In the genomic region with DNA sequence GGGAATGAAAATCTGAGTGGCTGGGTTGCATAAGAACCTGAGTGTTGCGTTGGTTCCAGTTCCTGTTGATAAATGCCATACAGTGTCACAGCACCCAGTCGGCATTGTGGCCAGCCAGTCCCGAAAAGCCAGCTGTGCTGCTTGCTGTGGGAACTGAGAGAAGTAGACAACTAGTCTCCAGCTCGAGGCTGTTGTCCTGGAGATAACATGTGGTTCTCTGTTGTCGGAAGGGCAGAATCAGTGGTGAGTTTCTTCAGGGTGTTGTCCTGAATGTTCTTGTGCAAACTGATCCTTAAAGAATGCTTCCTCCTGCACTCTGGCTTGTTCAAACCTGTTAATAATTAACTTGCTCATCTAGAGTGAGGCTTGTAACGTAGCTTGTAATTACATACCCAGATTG, we compare ENCODE assay signal across 9 mouse cellular contexts.
DNase-seq lines count a peak whose midpoint lies in the region; ATAC-seq and TF ChIP-seq lines count a peak whose summit lies in the region.
"Had no signal": no experiment of that assay in that cellular context is flagged by ENCODE, and none has a peak within 500 bp of the region (broad histone marks: within the 10 kb centered on the region; RNA-seq: fewer than 3 reads in every experiment).

No protein-coding gene starts in this region.

- TF ChIP-seq CTCF in liver, adult 2 months (IDR thresholded peaks at IDR 0.05; ENCODE audit: low read depth, low read length), result no peak
- TF ChIP-seq CTCF in olfactory bulb, adult 2 months (IDR thresholded peaks at IDR 0.05; ENCODE audit: insufficient read depth, low read depth, low read length), result no peak

- H3K9ac ChIP-seq in liver, adult 2 months (ENCODE audit: low read depth, low read length), result peak overlapping the region; percentile 75
- H3K9ac ChIP-seq in limb, embryonic 11.5 days (ENCODE audit: low read length), result no peak overlapping the region
- no peak overlapping the region for H3K9ac ChIP-seq in forebrain, embryonic 14.5 days (ENCODE audit: low read length)

- peak overlapping the region; percentile 40; the same call in 1 of the 2 replicates for H3K4me3 ChIP-seq in liver, adult 2 months (ENCODE audit: insufficient read depth, low read depth, low read length)
- no peak overlapping the region for H3K4me3 ChIP-seq in limb, embryonic 11.5 days (ENCODE audit: low read depth, low read length)
- H3K4me3 ChIP-seq in olfactory bulb, adult 2 months (ENCODE audit: insufficient read depth, low read depth, low read length), result no peak overlapping the region
- H3K4me3 ChIP-seq in forebrain, embryonic 14.5 days (ENCODE audit: low read depth, low read length), result no peak overlapping the region

- no peaks in the 10 kb centered on the region for H3K27me3 ChIP-seq in liver, adult 2 months (ENCODE audit: control insufficient read depth, insufficient read depth, low read length)
- no peaks in the 10 kb centered on the region for H3K27me3 ChIP-seq in limb, embryonic 11.5 days (ENCODE audit: control insufficient read depth, insufficient read depth, low read length)
- no peaks in the 10 kb centered on the region for H3K27me3 ChIP-seq in forebrain, embryonic 14.5 days (replicated peaks; ENCODE audit: control insufficient read depth, insufficient read depth, low read length)

- H3K4me1 ChIP-seq in liver, adult 2 months (ENCODE audit: control insufficient read depth, insufficient read depth, low read length), result peaks cover 5% of the 10 kb centered on the region
- peaks cover 3% of the 10 kb centered on the region; the same call in 1 of the 2 replicates for H3K4me1 ChIP-seq in limb, embryonic 11.5 days (ENCODE audit: control insufficient read depth, insufficient read depth, low read length)
- peaks cover 6% of the 10 kb centered on the region for H3K4me1 ChIP-seq in olfactory bulb, adult 2 months (ENCODE audit: control insufficient read depth, insufficient read depth, low read length)
- no peaks in the 10 kb centered on the region for H3K4me1 ChIP-seq in forebrain, embryonic 14.5 days (ENCODE audit: control insufficient read depth, insufficient read depth, low read length)

- H3K36me3 ChIP-seq in liver, adult 2 months (ENCODE audit: control insufficient read depth, insufficient read depth, low read length), result peaks cover 5% of the 10 kb centered on the region; the same call in 1 of the 2 replicates
- H3K36me3 ChIP-seq in limb, embryonic 11.5 days (ENCODE audit: control insufficient read depth, insufficient read depth, low read length), result no peaks in the 10 kb centered on the region; the same call in 1 of the 2 replicates
- peaks cover 45% of the 10 kb centered on the region for H3K36me3 ChIP-seq in forebrain, embryonic 14.5 days (ENCODE audit: control insufficient read depth, insufficient read depth, low read length)

- no peak for ATAC-seq in limb, embryonic 11.5 days (ENCODE audit: insufficient number of reproducible peaks, low FRiP score, low TSS enrichment, low read depth)
- ATAC-seq in forebrain, embryonic 14.5 days, result no peak
- ATAC-seq: midbrain, embryonic 16.5 days had no signal

- H3K27ac ChIP-seq in liver, adult 2 months (replicated peaks; ENCODE audit: insufficient read depth, low read depth, low read length), result peak overlapping the region; percentile 85
- no peak overlapping the region for H3K27ac ChIP-seq in limb, embryonic 11.5 days (replicated peaks; ENCODE audit: low read depth, low read length)
- H3K27ac ChIP-seq in olfactory bulb, adult 2 months (ENCODE audit: insufficient read depth, low read depth, low read length), result peak overlapping the region; percentile 28; the same call in 1 of the 2 replicates
- H3K27ac ChIP-seq in forebrain, embryonic 14.5 days (ENCODE audit: low read depth, low read length), result no peak overlapping the region

- peaks cover 5% of the 10 kb centered on the region; the same call in 1 of the 2 replicates for H3K79me2 ChIP-seq in liver, adult 2 months (ENCODE audit: control insufficient read depth, insufficient read depth, low read length)

- 17% methylated on average over 6 of the region's 6 CpGs for WGBS in liver, adult 2 months
- 37% methylated on average over 6 of the region's 6 CpGs for whole genome bisulfite sequencing in limb, embryonic 11.5 days
- WGBS in olfactory bulb, adult 2 months, result 25% methylated on average over 6 of the region's 6 CpGs
- WGBS in forebrain, embryonic 14.5 days, result 81% methylated on average over 6 of the region's 6 CpGs

- H3K4me2 ChIP-seq in limb, embryonic 11.5 days (ENCODE audit: low read depth, severe bottlenecking), result no peak overlapping the region
- no peak overlapping the region for H3K4me2 ChIP-seq in forebrain, embryonic 14.5 days (ENCODE audit: low read length)

- DNase-seq in liver, adult 2 months (ENCODE audit: extremely low read depth, low read depth, low spot score), result peak; percentile 90
- no peak for DNase-seq in liver
- DNase-seq in fibroblast of lung, adult 2 months (ENCODE audit: low read depth), result peak; percentile 64
- peak; percentile 24 for DNase-seq in limb, embryonic 11.5 days (ENCODE audit: low spot score)
- DNase-seq in forebrain, embryonic 14.5 days (ENCODE audit: low spot score), result no peak
- DNase-seq in cerebellum, postnatal 10 days, result no peak
- no peak for DNase-seq in frontal cortex, postnatal 25 days (ENCODE audit: low spot score in 2 of 2)

- H3K9me3 ChIP-seq in limb, embryonic 11.5 days (ENCODE audit: control insufficient read depth, low read length), result no peaks in the 10 kb centered on the region
- H3K9me3 ChIP-seq in forebrain, embryonic 14.5 days (replicated peaks; ENCODE audit: control insufficient read depth, low read length), result no peaks in the 10 kb centered on the region

- no peak for TF ChIP-seq POLR2A in liver, adult 2 months (IDR thresholded peaks at IDR 0.05; ENCODE audit: extremely low read depth, insufficient read depth, low read length)
- no peak for TF ChIP-seq POLR2A in olfactory bulb, adult 2 months (IDR thresholded peaks at IDR 0.05; ENCODE audit: insufficient read depth, low read depth, low read length)

Comparison
In these comparisons a context has a peak if more than half of its experiments do, and no peak if none do; other contexts are left out.
1. DNase-seq: peak in liver, adult 2 months (single experiment), fibroblast of lung, adult 2 months (single experiment) and limb, embryonic 11.5 days (single experiment); none in liver (single experiment), forebrain, embryonic 14.5 days (single experiment), cerebellum, postnatal 10 days (0 of 2) and frontal cortex, postnatal 25 days (0 of 2).
2. H3K27ac ChIP-seq: peak in liver, adult 2 months (single experiment) and olfactory bulb, adult 2 months (single experiment); none in limb, embryonic 11.5 days (single experiment) and forebrain, embryonic 14.5 days (single experiment).